Mouse (Mus musculus): ENCODE measurements at regions not wholly inside any gene's neighbourhood (a gene's known extent, or its start where the extent isn't known, plus 50 kb on each side); places are given as distances from the start of the nearest gene placed in this dataset.

- no peak for DNase-seq (ENCODE audit: low read depth, low spot score)
Observed at GRCm38 (mm10) chr13:75647513-75647912, 59.0 kb upstream of the Ell2 start.

GRCm38 (mm10) chr13:75651941-75652340, 54.6 kb upstream of the Ell2 start:
- DNase-seq (ENCODE audit: low read depth, low spot score): no peak

- no peak for DNase-seq (ENCODE audit: low read depth, low spot score)
Observed at GRCm38 (mm10) chr13:75652966-75653365, 53.6 kb upstream of the Ell2 start.
